Mouse (Mus musculus) MEL (cell line): ENCODE measurements around the gene Vdac2.

ENCODE experiments used
- CHD1 ChIP-seq: IDR thresholded peaks from 2 replicates; pipeline ENCODE4 v1.6.1; 2012; ENCODE audit warnings: low read depth, mild to moderate bottlenecking, inconsistent platforms, low read length, improper control_type of control experiment
- CHD2 ChIP-seq: IDR thresholded peaks from 2 replicates; pipeline ENCODE4 v1.6.1; 2011; ENCODE audit warnings: low read length, improper control_type of control experiment
- CTCF ChIP-seq, 3 experiments: IDR thresholded peaks in 2 of 3; conservative IDR thresholded peaks in 1 of 3; 2 replicates each; pipeline ENCODE4 v1.5.1; 2011 to 2012; ENCODE audit warnings: low read length in 3 of 3, low read depth in 2 of 3, mild to moderate bottlenecking in 2 of 3, improper control_type of control experiment in 1 of 3, inconsistent platforms in 1 of 3, mixed read lengths in 1 of 3, moderate library complexity in 1 of 3; ENCODE audit not compliant: control insufficient read depth in 1 of 3, insufficient read depth in 1 of 3, poor library complexity in 1 of 3, severe bottlenecking in 1 of 3
- EP300 ChIP-seq, 2 experiments: IDR thresholded peaks; 2 replicates each; pipeline ENCODE4 v1.6.1; 2011; ENCODE audit warnings: improper control_type of control experiment in 2 of 2, low read length in 2 of 2, low read depth in 1 of 2, mild to moderate bottlenecking in 1 of 2
- MAZ ChIP-seq: IDR thresholded peaks from 2 replicates; pipeline ENCODE4 v1.6.1; 2012; ENCODE audit warnings: low read depth, mild to moderate bottlenecking, inconsistent platforms, low read length, improper control_type of control experiment
- POLR2A ChIP-seq, 2 experiments: IDR thresholded peaks; 2 replicates each; pipeline ENCODE4 v1.6.1; 2011 to 2012; ENCODE audit warnings: low read length in 2 of 2, mild to moderate bottlenecking in 2 of 2, control low read depth in 1 of 2, improper control_type of control experiment in 1 of 2, low read depth in 1 of 2, moderate library complexity in 1 of 2; ENCODE audit not compliant: control insufficient read depth in 1 of 2, insufficient read depth in 1 of 2, poor library complexity in 1 of 2
- POLR2AphosphoS2 ChIP-seq: IDR thresholded peaks from 2 replicates; pipeline ENCODE4 v1.6.1; 2011; ENCODE audit warnings: low read length, improper control_type of control experiment
- POLR2AphosphoS5 ChIP-seq: IDR thresholded peaks from 2 replicates; pipeline ENCODE4 v1.6.1; 2012; ENCODE audit warnings: low read depth, borderline replicate concordance, mild to moderate bottlenecking, inconsistent platforms, low read length, moderate library complexity, mixed read lengths
- TCF12 ChIP-seq: IDR thresholded peaks from 2 replicates; pipeline ENCODE4 v1.6.1; 2014; ENCODE audit warnings: low read depth, mild to moderate bottlenecking, inconsistent platforms, low read length, improper control_type of control experiment, moderate library complexity
- UBTF ChIP-seq: IDR thresholded peaks from 2 replicates; pipeline ENCODE4 v1.6.1; 2012; ENCODE audit warnings: low read depth, mild to moderate bottlenecking, inconsistent platforms, low read length, improper control_type of control experiment, moderate library complexity, borderline replicate concordance; ENCODE audit not compliant: insufficient read depth
- USF1 ChIP-seq: IDR thresholded peaks from 2 replicates; pipeline ENCODE4 v1.6.1; 2014; ENCODE audit warnings: low read depth, mild to moderate bottlenecking, inconsistent platforms, low read length, improper control_type of control experiment, moderate library complexity
- ZC3H11A ChIP-seq: IDR thresholded peaks from 2 replicates; pipeline ENCODE4 v1.6.1; 2012; ENCODE audit warnings: low read depth, mild to moderate bottlenecking, inconsistent platforms, low read length, improper control_type of control experiment
- ZKSCAN1 ChIP-seq: IDR thresholded peaks from 2 replicates; pipeline ENCODE4 v1.6.1; 2012; ENCODE audit warnings: low read depth, mild to moderate bottlenecking, inconsistent platforms, low read length, improper control_type of control experiment, moderate library complexity
- ZNF384 ChIP-seq: IDR thresholded peaks from 2 replicates; pipeline ENCODE4 v1.6.1; 2012; ENCODE audit warnings: low read depth, mild to moderate bottlenecking, inconsistent platforms, low read length, improper control_type of control experiment

GRCm38 (mm10) chr14:21808208-21808922, 16.7 kb upstream of the Vdac2 start:
- TF ChIP-seq CTCF (IDR thresholded peaks at IDR 0.05 in 2 of 3, conservative IDR thresholded peaks at IDR 0.05 in 1 of 3; ENCODE audit: control insufficient read depth in 1 of 3, insufficient read depth in 1 of 3, low read depth in 2 of 3, low read length in 3 of 3, poor library complexity in 1 of 3, severe bottlenecking in 1 of 3) (no peak), POLR2AphosphoS5 (no peak), MAZ (no peak), EP300 (IDR thresholded peaks at IDR 0.05; ENCODE audit: low read depth in 1 of 2, low read length in 2 of 2) (no peak), POLR2A (IDR thresholded peaks at IDR 0.05; ENCODE audit: control insufficient read depth in 1 of 2, insufficient read depth in 1 of 2, low read depth in 1 of 2, low read length in 2 of 2, poor library complexity in 1 of 2) (no peak), TCF12 (no peak), USF1 (no peak), CHD2 (no peak), UBTF (no peak), ZNF384 (no peak), ZC3H11A (no peak), ZKSCAN1 (no peak), POLR2AphosphoS2 (no peak), CHD1 (no peak)
